ENCODE assay signal across 30 mouse cellular contexts in genomic region chr2:160658811-160659210, GRCm38 (mm10). TPM values are rescaled to one million over a fixed set of nuclear protein-coding genes. Genes with fewer than 3 reads are reported as not detected.
DNase-seq lines count a peak whose midpoint lies in the region; ATAC-seq lines count a peak whose summit lies in the region.
"Had no signal": no experiment of that assay in that cellular context is flagged by ENCODE, and none has a peak within 500 bp of the region (broad histone marks: within the 10 kb centered on the region; RNA-seq: fewer than 3 reads in every experiment).

No protein-coding gene starts in this region.

- H3K27ac ChIP-seq in liver, embryonic 11.5 days (ENCODE audit: low read depth, low read length): no peak overlapping the region
- H3K27ac ChIP-seq in liver, embryonic 16.5 days (ENCODE audit: low read length): no peak overlapping the region
- H3K27ac ChIP-seq in forebrain, embryonic 10.5 days: no peak overlapping the region
- H3K27ac ChIP-seq: forebrain, embryonic 15.5 days; heart, embryonic 10.5 days; hindbrain, embryonic 14.5 days; kidney, embryonic 15.5 days; layer of hippocampus, adult 2 months; left cerebral cortex, adult 2 months; limb, embryonic 12.5 days; midbrain, embryonic 15.5 days had no signal

- H3K4me3 ChIP-seq in liver, embryonic 11.5 days (ENCODE audit: low read depth, low read length): no peak overlapping the region
- no peak overlapping the region for H3K4me3 ChIP-seq in liver, embryonic 16.5 days (ENCODE audit: low read depth, low read length)
- no peak overlapping the region for H3K4me3 ChIP-seq in forebrain, embryonic 10.5 days
- H3K4me3 ChIP-seq: forebrain, embryonic 15.5 days; heart, embryonic 10.5 days; kidney, embryonic 15.5 days; layer of hippocampus, adult 2 months; left cerebral cortex, adult 2 months; limb, embryonic 12.5 days; midbrain, embryonic 15.5 days had no signal

- no peak overlapping the region for H3K9ac ChIP-seq in liver, embryonic 11.5 days (ENCODE audit: low read depth, low read length)
- no peak overlapping the region for H3K9ac ChIP-seq in liver, embryonic 16.5 days (ENCODE audit: low read depth, low read length)
- H3K9ac ChIP-seq: forebrain, embryonic 15.5 days; hindbrain, embryonic 14.5 days; kidney, embryonic 15.5 days; limb, embryonic 12.5 days; midbrain, embryonic 15.5 days had no signal

- no peaks in the 10 kb centered on the region for H3K27me3 ChIP-seq in liver, embryonic 11.5 days (replicated peaks; ENCODE audit: control insufficient read depth, insufficient read depth, low read length)
- H3K27me3 ChIP-seq in liver, embryonic 16.5 days (ENCODE audit: control insufficient read depth, insufficient read depth, low read depth, low read length): no peaks in the 10 kb centered on the region
- no peaks in the 10 kb centered on the region for H3K27me3 ChIP-seq in forebrain, embryonic 10.5 days (ENCODE audit: poor library complexity, severe bottlenecking)
- H3K27me3 ChIP-seq: forebrain, embryonic 15.5 days; kidney, embryonic 15.5 days; limb, embryonic 12.5 days; midbrain, embryonic 15.5 days had no signal

- peak; percentile 61 for ATAC-seq in liver, embryonic 11.5 days (replicated peaks; ENCODE audit: low FRiP score)
- peak; percentile 59 for ATAC-seq in erythroid progenitor cell, adult 5-6 weeks (replicated peaks; ENCODE audit: low FRiP score, poor library complexity, severe bottlenecking)
- peak; percentile 23; the same call in 1 of the 2 replicates for ATAC-seq in liver, embryonic 16.5 days (ENCODE audit: low read depth)
- ATAC-seq: forebrain, embryonic 15.5 days; inflammation-experienced regulatory T-cells, adult 6 months; lung, postnatal 0 days; midbrain, embryonic 15.5 days had no signal

- no peak for DNase-seq in liver, embryonic 11.5 days (ENCODE audit: low spot score)
- no peak for DNase-seq in liver
- DNase-seq in cerebellum, adult 8-10 months: no peak
- no peak for DNase-seq in forebrain, embryonic 10.5 days (ENCODE audit: extremely low spot score, low spot score)
- no peak for DNase-seq in cerebellum, adult 9-11 months
- DNase-seq: adrenal gland, postnatal 10 days; cerebellum, adult 11-12 months; cerebellum, postnatal 14 days; gastrocnemius, postnatal 25 days; heart, adult 11 months; heart, postnatal 4 days; kidney, adult 18-20 months; kidney, postnatal 36 days; lung, adult 18-20 months; lung, postnatal 4 days; right cerebral cortex, adult 18-20 months; spleen, adult 18-20 months; thymus, postnatal 36 days had no signal

- H3K36me3 ChIP-seq in liver, embryonic 11.5 days (ENCODE audit: control insufficient read depth, insufficient read depth, low read length): peaks cover 5% of the 10 kb centered on the region
- peaks cover 24% of the 10 kb centered on the region for H3K36me3 ChIP-seq in liver, embryonic 16.5 days (ENCODE audit: control insufficient read depth, insufficient read depth)
- peaks cover 97% of the 10 kb centered on the region for H3K36me3 ChIP-seq in forebrain, embryonic 10.5 days (replicated peaks)
- H3K36me3 ChIP-seq: midbrain, embryonic 15.5 days had no signal

- no peaks in the 10 kb centered on the region for H3K9me3 ChIP-seq in liver, embryonic 11.5 days (ENCODE audit: control insufficient read depth, low read length)
- H3K9me3 ChIP-seq in liver, embryonic 16.5 days (replicated peaks; ENCODE audit: control insufficient read depth, low read length): no peaks in the 10 kb centered on the region
- no peaks in the 10 kb centered on the region for H3K9me3 ChIP-seq in forebrain, embryonic 10.5 days
- H3K9me3 ChIP-seq: forebrain, embryonic 15.5 days; heart, embryonic 10.5 days; kidney, embryonic 15.5 days; limb, embryonic 12.5 days; midbrain, embryonic 15.5 days had no signal

- H3K4me1 ChIP-seq in liver, embryonic 11.5 days (replicated peaks; ENCODE audit: control insufficient read depth, insufficient read depth, low read length): peaks cover 10% of the 10 kb centered on the region
- H3K4me1 ChIP-seq in liver, embryonic 16.5 days (ENCODE audit: control insufficient read depth, low read depth, low read length): peaks cover 34% of the 10 kb centered on the region
- H3K4me1 ChIP-seq in forebrain, embryonic 10.5 days: no peaks in the 10 kb centered on the region
- H3K4me1 ChIP-seq: heart, embryonic 10.5 days; limb, embryonic 12.5 days had no signal

- H3K4me2 ChIP-seq in liver, embryonic 11.5 days: peak overlapping the region; percentile 27; the same call in 1 of the 2 replicates
- H3K4me2 ChIP-seq in liver, embryonic 16.5 days (ENCODE audit: low read depth, low read length): peak overlapping the region; percentile 45; the same call in 1 of the 2 replicates
- H3K4me2 ChIP-seq: forebrain, embryonic 15.5 days; hindbrain, embryonic 14.5 days; kidney, embryonic 15.5 days; limb, embryonic 12.5 days; midbrain, embryonic 15.5 days had no signal

RNA-seq across cellular contexts. Expression of gene Top1, which starts 13.1 kb away (rescaled TPM):
- 84.1 and 89.8 TPM in 2 replicates for polyA plus RNA-seq in liver, embryonic 11.5 days (2014; fragmentation: Nextera tagmentation; extraction: Ambion mirVana)
- total RNA-seq in erythroid progenitor cell, adult 5-6 weeks (2015; ENCODE audit: low replicate concordance): 104 and 114 TPM in 2 replicates
- total RNA-seq in erythroid progenitor cell, adult 5-6 weeks (2017; ENCODE audit: low replicate concordance): 172 and 184 TPM in 2 replicates
- 55.7 and 60.3 TPM in 2 replicates for polyA plus RNA-seq in liver, embryonic 16.5 days (2015; fragmentation: Nextera tagmentation; extraction: Ambion mirVana)
- polyA plus RNA-seq in forebrain, embryonic 10.5 days (2016; fragmentation: Nextera tagmentation; extraction: Ambion mirVana): 113 and 118 TPM in 2 replicates
